Mouse (Mus musculus) stomach, postnatal 0 days (tissue): ENCODE measurements at regions not wholly inside any gene's neighbourhood (a gene's known extent, or its start where the extent isn't known, plus 50 kb on each side); places are given as distances from the start of the nearest gene placed in this dataset.
A peak's percentile ranks its signal among the peaks of the same experiment; 100 is the strongest.
"Not testable (repeated sequence)": the region's sequence is repeated elsewhere in the genome, so short reads cannot be mapped to it uniquely, and the experiment has no call there.

Source experiments
- ATAC-seq: fragments of 200-750 bp; cut with Nextera tagmentation; 2 replicates; pipeline ENCODE4 v1.8.0; 2017; ENCODE audit not compliant: low FRiP score, low TSS enrichment
- DNase-seq: peaks from one replicate; pipeline ENCODE4 v3.0.0-alpha.2; 2016; ENCODE audit warnings: low spot score
- H3K27ac ChIP-seq: fragments of 300-500 bp; sonication (generic); replicated peaks from 2 replicates; pipeline ENCODE4 v1.5.1; 2014; ENCODE audit warnings: mild to moderate bottlenecking, control low read depth
- H3K27me3 ChIP-seq: fragments of 300-500 bp; sonication (generic); 2 replicates; pipeline ENCODE4 v1.6.1; 2014; ENCODE audit warnings: low read length; ENCODE audit not compliant: control insufficient read depth, insufficient read depth
- H3K36me3 ChIP-seq: fragments of 300-500 bp; sonication (generic); 2 replicates; pipeline ENCODE4 v1.6.1; 2014; ENCODE audit warnings: low read length, mixed read lengths; ENCODE audit not compliant: control insufficient read depth, insufficient read depth
- H3K4me1 ChIP-seq: fragments of 300-500 bp; sonication (generic); replicated peaks from 2 replicates; pipeline ENCODE4 v1.6.1; 2014; ENCODE audit warnings: antibody characterized with exemption; ENCODE audit not compliant: control insufficient read depth, insufficient read depth
- H3K4me2 ChIP-seq: fragments of 300-500 bp; sonication (generic); replicated peaks from 2 replicates; pipeline ENCODE4 v1.6.1; 2014; ENCODE audit warnings: low read depth, mild to moderate bottlenecking, control low read depth, moderate library complexity
- H3K4me3 ChIP-seq: fragments of 300-500 bp; sonication (generic); 2 replicates; pipeline ENCODE4 v1.5.1; 2014; ENCODE audit warnings: low read depth, low read length, control low read depth
- H3K9ac ChIP-seq: fragments of 300-500 bp; sonication (generic); 2 replicates; pipeline ENCODE4 v1.6.1; 2014; ENCODE audit warnings: mild to moderate bottlenecking, low read length, control low read depth, mixed read lengths
- H3K9me3 ChIP-seq: fragments of 300-500 bp; sonication (generic); 2 replicates; pipeline ENCODE4 v1.6.1; 2016; ENCODE audit warnings: low read length; ENCODE audit not compliant: control insufficient read depth
- CTCF ChIP-seq: IDR thresholded peaks from 2 replicates; pipeline ENCODE4 v1.5.1; 2016; ENCODE audit warnings: antibody characterized with exemption, low read depth, mild to moderate bottlenecking, moderate library complexity
- EP300 ChIP-seq: optimal IDR thresholded peaks from 2 replicates; pipeline ENCODE3; 2016; ENCODE audit warnings: antibody characterized with exemption
- WGBS: fragments of 180-500 bp; shearing (Covaris S2); extraction: QIAGEN DNeasy Blood & Tissue Kit; methylation state at CpG from one replicate; pipeline ENCODE4 v1.1.7; 2014; 5-methylcytosine and 5-hydroxymethylcytosine counted together

GRCm38 (mm10) chr9:41892841-41893240 is 231.3 kb downstream of the Sorl1 start:
- TF ChIP-seq EP300 (no peak), CTCF (no peak)
- no peaks in the 10 kb centered on the region for H3K27me3 ChIP-seq
- no peak overlapping the region for H3K4me3 ChIP-seq
- no peak for DNase-seq
- H3K36me3 ChIP-seq: no peaks in the 10 kb centered on the region
- ATAC-seq: no peak
- H3K27ac ChIP-seq: no peak overlapping the region
- no peaks in the 10 kb centered on the region for H3K9me3 ChIP-seq
- 45% methylated on average over 3 of the region's 3 CpGs for WGBS
- no peak overlapping the region for H3K9ac ChIP-seq
- H3K4me2 ChIP-seq: no peak overlapping the region
- H3K4me1 ChIP-seq: peaks cover 2% of the 10 kb centered on the region

GRCm38 (mm10) chr9:41891206-41891605 is 232.9 kb downstream of the Sorl1 start:
- Histone ChIP-seq H3K27me3 (no peaks in the 10 kb centered on the region), H3K27ac (peak overlapping the region; percentile 90), H3K9me3 (no peaks in the 10 kb centered on the region), H3K4me3 (no peak overlapping the region), H3K9ac (no peak overlapping the region), H3K4me1 (peaks cover 2% of the 10 kb centered on the region), H3K36me3 (no peaks in the 10 kb centered on the region), H3K4me2 (peak overlapping the region; percentile 56)
- no peak for ATAC-seq
- no peak for TF ChIP-seq EP300
- TF ChIP-seq CTCF: no peak
- no peak for DNase-seq
- WGBS: 38% methylated on average over 7 of the region's 7 CpGs

GRCm38 (mm10) chr9:41890273-41891141 is 233.6 kb downstream of the Sorl1 start:
- H3K4me2 ChIP-seq: peak overlapping the region; percentile 56
- 3% methylated on average over 42 of the region's 42 CpGs for WGBS
- ATAC-seq: peak; percentile 86
- no peaks in the 10 kb centered on the region for H3K36me3 ChIP-seq
- peak; percentile 78 for DNase-seq
- no peaks in the 10 kb centered on the region for H3K27me3 ChIP-seq
- peak overlapping the region; percentile 36 for H3K4me3 ChIP-seq
- H3K9me3 ChIP-seq: no peaks in the 10 kb centered on the region
- H3K4me1 ChIP-seq: peaks cover 2% of the 10 kb centered on the region
- H3K27ac ChIP-seq: peak overlapping the region; percentile 90
- H3K9ac ChIP-seq: peak overlapping the region; percentile 54
- peak; percentile 13; the same call in 1 of the 2 replicates for TF ChIP-seq CTCF
- no peak for TF ChIP-seq EP300

GRCm38 (mm10) chr9:41889568-41890272 is 234.4 kb downstream of the Sorl1 start:
- H3K4me2 ChIP-seq: peak overlapping the region; percentile 56
- TF ChIP-seq EP300 (no peak), CTCF (no peak)
- peaks cover 2% of the 10 kb centered on the region for H3K4me1 ChIP-seq
- peak overlapping the region; percentile 36 for H3K4me3 ChIP-seq
- no peaks in the 10 kb centered on the region for H3K36me3 ChIP-seq
- ATAC-seq: peak; percentile 67
- no peak for DNase-seq
- peak overlapping the region; percentile 54 for H3K9ac ChIP-seq
- H3K27me3 ChIP-seq: no peaks in the 10 kb centered on the region
- WGBS: 37% methylated on average over 12 of the region's 12 CpGs
- H3K27ac ChIP-seq: peak overlapping the region; percentile 90
- no peaks in the 10 kb centered on the region for H3K9me3 ChIP-seq

- Histone ChIP-seq H3K9ac (no peak overlapping the region), H3K9me3 (no peaks in the 10 kb centered on the region), H3K27me3 (no peaks in the 10 kb centered on the region), H3K4me3 (no peak overlapping the region), H3K4me2 (no peak overlapping the region), H3K4me1 (peaks cover 2% of the 10 kb centered on the region), H3K36me3 (no peaks in the 10 kb centered on the region), H3K27ac (peak overlapping the region; percentile 49)
- ATAC-seq: no peak
- no peak for DNase-seq
- WGBS: 52% methylated on average over 3 of the region's 3 CpGs
- TF ChIP-seq EP300: no peak
- peak; percentile 32; the same call in 1 of the 2 replicates for TF ChIP-seq CTCF
Observed at GRCm38 (mm10) chr9:41888616-41889150, 235.4 kb downstream of the Sorl1 start.

- not testable (repeated sequence) for ATAC-seq, H3K9me3 ChIP-seq, H3K4me1 ChIP-seq, H3K4me3 ChIP-seq, DNase-seq, H3K4me2 ChIP-seq, H3K27ac ChIP-seq, H3K36me3 ChIP-seq, H3K27me3 ChIP-seq, H3K9ac ChIP-seq
- WGBS: 81% methylated on average over 13 of the region's 13 CpGs
Observed at GRCm38 (mm10) chr9:41886456-41886855, 237.6 kb downstream of the Sorl1 start.
